Mouse (Mus musculus) kidney, adult 2 months (tissue): ENCODE results near the gene Sema5b.

Source experiments
- CTCF ChIP-seq: fragments of 200-500 bp; conservative IDR thresholded peaks from 2 replicates; pipeline ENCODE4 v1.5.1; 2011; ENCODE audit warnings: low read depth, mild to moderate bottlenecking, control low read depth, low read length, moderate library complexity, mixed read lengths; ENCODE audit not compliant: insufficient read depth, insufficient read length
- POLR2A ChIP-seq: fragments of 200-500 bp; IDR thresholded peaks from one replicate; pipeline ENCODE4 v1.6.1; 2011; ENCODE audit warnings: low read depth, low read length, control low read depth

DNA sequence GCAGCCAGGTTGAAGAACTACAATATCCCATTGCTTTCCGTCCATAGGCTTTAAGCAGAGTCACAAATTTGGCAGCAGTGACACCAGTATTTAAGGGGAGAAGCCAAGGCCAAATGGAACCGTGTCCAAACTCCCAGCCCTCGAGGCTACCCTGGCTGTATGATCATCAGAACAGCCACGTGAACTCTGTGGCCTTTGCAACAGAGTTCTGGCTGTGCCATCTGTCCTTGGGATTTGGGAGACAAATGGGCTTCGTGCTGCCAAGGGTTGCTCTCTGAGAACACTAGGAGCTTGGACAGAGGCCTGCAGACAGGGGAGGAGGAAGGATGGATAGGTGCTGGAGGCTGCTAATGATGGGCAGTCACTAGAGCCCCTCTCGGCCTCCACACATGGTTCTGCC, 111.3 kb downstream of the Sema5b start:
- TF ChIP-seq POLR2A = no peak
- TF ChIP-seq CTCF = no peak
